10 mouse cellular contexts compared by ENCODE assay signal in genomic region chr10:94970221-94970620, GRCm38 (mm10).
"Had no signal": no experiment of that assay in that cellular context is flagged by ENCODE, and none has a peak within 500 bp of the region (broad histone marks: within the 10 kb centered on the region; RNA-seq: fewer than 3 reads in every experiment).

No protein-coding gene starts in this region.

- DNase-seq: kidney, adult 2 months; kidney, postnatal 14 days; layer of hippocampus, adult 9-11 months; lung, adult 18-20 months; lung, postnatal 36 days; thymus, adult 18-20 months; thymus, postnatal 14 days had no signal

- H3K4me1 ChIP-seq: midbrain, embryonic 13.5 days had no signal

- H3K4me3 ChIP-seq: kidney, embryonic 15.5 days; limb, embryonic 13.5 days; midbrain, embryonic 13.5 days had no signal
